Mouse (Mus musculus) kidney, embryonic 15.5 days (tissue): ENCODE measurements around the gene Dmp1. TPM values are rescaled to one million over a fixed set of nuclear protein-coding genes. Genes with fewer than 3 reads are reported as not detected.
A peak's percentile ranks its signal among the peaks of the same experiment; 100 is the strongest.

Experiments used
- ATAC-seq: fragments of 200-750 bp; cut with Nextera tagmentation; replicated peaks from 2 replicates; pipeline ENCODE4 v1.8.0; 2017; ENCODE audit warnings: moderate TSS enrichment; ENCODE audit not compliant: low FRiP score
- H3K27ac ChIP-seq: fragments of 300-500 bp; sonication (generic); 2 replicates; pipeline ENCODE4 v1.5.1; 2015; ENCODE audit warnings: mild to moderate bottlenecking, inconsistent platforms
- H3K27me3 ChIP-seq: fragments of 300-500 bp; sonication (generic); 2 replicates; pipeline ENCODE4 v1.6.1; 2015; ENCODE audit warnings: inconsistent platforms
- H3K36me3 ChIP-seq: fragments of 300-500 bp; sonication (generic); 2 replicates; pipeline ENCODE4 v1.6.1; 2015; ENCODE audit warnings: inconsistent platforms
- H3K4me1 ChIP-seq: fragments of 300-500 bp; sonication (generic); 2 replicates; pipeline ENCODE4 v1.6.1; 2015; ENCODE audit warnings: inconsistent platforms
- H3K4me2 ChIP-seq: fragments of 300-500 bp; sonication (generic); 2 replicates; pipeline ENCODE4 v1.6.1; 2015; ENCODE audit warnings: moderate library complexity, mild to moderate bottlenecking, inconsistent platforms
- H3K4me3 ChIP-seq: fragments of 300-500 bp; sonication (generic); replicated peaks from 2 replicates; pipeline ENCODE4 v1.5.1; 2015; ENCODE audit warnings: mild to moderate bottlenecking, inconsistent platforms
- H3K9ac ChIP-seq: fragments of 300-500 bp; sonication (generic); 2 replicates; pipeline ENCODE4 v1.6.1; 2015; ENCODE audit warnings: mild to moderate bottlenecking, inconsistent platforms
- H3K9me3 ChIP-seq: fragments of 300-500 bp; sonication (generic); replicated peaks from 2 replicates; pipeline ENCODE4 v1.6.1; 2016; ENCODE audit warnings: inconsistent platforms
- WGBS: fragments of 180-500 bp; shearing (Covaris S2); methylation state at CpG from one replicate; pipeline ENCODE4 v1.1.7; 2015; ENCODE audit warnings: mixed read lengths; 5-methylcytosine and 5-hydroxymethylcytosine counted together
- polyA plus RNA-seq: library from polyadenylated mRNA; unstranded; fragments of >200 nt; fragmentation: Nextera tagmentation; extraction: Ambion mirVana; gene quantifications from 2 replicates; pipeline ENCODE4 v1.2.1, GENCODE M21; 2015

Gene Dmp1
- polyA plus RNA-seq, result 0.06 and 15.6 TPM in 2 replicates

DNA sequence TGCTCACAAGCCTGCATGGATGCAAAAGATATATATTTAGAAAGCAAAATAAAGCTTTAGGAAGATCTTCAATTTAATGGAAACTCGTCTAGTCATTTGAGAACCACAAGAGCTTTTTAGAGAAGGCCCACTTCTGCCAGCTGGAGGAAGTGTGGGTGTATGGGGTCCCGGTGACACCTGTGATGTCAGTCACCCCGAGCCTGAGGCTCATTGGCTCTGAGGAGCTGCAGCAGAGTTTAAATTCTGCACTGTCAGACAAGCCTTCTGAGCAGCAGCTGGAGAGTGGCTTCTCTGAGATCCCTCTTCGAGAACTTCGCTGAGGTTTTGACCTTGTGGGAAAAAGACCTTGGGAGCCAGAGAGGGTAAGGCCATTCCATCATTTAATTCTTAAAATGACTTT lies at the start of gene Dmp1:
Gene Dmp1 (plus strand): TSS at position 263 of the 400 bp plus-strand sequence.
- Histone ChIP-seq H3K27ac (no peak within 1 kb of the TSS), H3K27me3 (no peaks in the 10 kb centered on the region), H3K4me1 (no peaks in the 10 kb centered on the region), H3K9ac (no peak within 1 kb of the TSS), H3K4me2 (no peak within 1 kb of the TSS), H3K9me3 (no peaks in the 10 kb centered on the region), H3K4me3 (no peak within 1 kb of the TSS), H3K36me3 (no peaks in the 10 kb centered on the region)
- no peak for ATAC-seq
- WGBS, result 63% methylated on average over 5 of the region's 5 CpGs

GRCm38 (mm10) chr5:104157701-104158100 lies 44.7 kb upstream of the Dmp1 start:
- 86% methylated on average over 7 of the region's 7 CpGs for WGBS
- Histone ChIP-seq H3K4me3 (no peak overlapping the region), H3K4me1 (no peaks in the 10 kb centered on the region), H3K4me2 (no peak overlapping the region), H3K9ac (no peak overlapping the region), H3K27ac (no peak overlapping the region), H3K27me3 (no peaks in the 10 kb centered on the region), H3K36me3 (no peaks in the 10 kb centered on the region), H3K9me3 (no peaks in the 10 kb centered on the region)
- no peak for ATAC-seq

DNA sequence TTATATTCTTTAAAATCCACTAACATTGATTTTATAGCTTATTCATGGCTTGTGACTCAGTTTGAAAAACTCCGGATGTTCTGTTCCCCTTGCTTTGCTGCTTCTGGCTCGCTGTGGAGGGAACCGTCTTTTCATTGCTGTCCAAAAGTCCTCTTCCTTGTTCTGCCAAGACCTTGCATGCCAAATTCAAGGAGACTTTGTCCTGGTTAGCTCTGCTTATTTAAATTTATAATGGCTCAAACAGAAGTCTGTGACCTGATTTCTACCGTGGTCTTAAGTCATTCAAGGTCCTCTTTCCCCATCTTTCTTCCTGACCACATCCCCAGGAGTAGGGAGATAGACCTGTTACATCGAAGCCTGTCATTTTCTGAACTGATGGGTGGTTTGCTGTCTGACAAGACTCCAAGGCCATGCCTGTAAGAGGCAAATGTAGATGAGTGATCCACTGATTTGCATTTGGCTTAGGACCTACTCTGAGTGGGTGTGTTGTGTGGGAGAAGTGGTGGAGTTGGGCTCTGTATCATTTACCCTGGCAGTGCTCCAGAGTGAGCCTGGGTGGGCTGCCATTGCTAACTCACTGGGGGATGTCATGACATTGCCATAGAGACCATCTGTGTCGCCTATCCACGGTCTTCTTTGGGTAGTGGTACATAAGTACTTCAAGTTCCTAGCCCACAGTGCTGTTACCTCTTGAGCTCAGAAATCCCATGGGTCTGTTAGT lies 43.9 kb upstream of the Dmp1 start:
- no peaks in the 10 kb centered on the region for H3K4me1 ChIP-seq
- WGBS, result 78% methylated on average over 7 of the region's 7 CpGs
- no peaks in the 10 kb centered on the region for H3K36me3 ChIP-seq
- no peak overlapping the region for H3K4me2 ChIP-seq
- H3K9me3 ChIP-seq, result no peaks in the 10 kb centered on the region
- peak; percentile 52; the same call in 1 of the 2 replicates for ATAC-seq
- no peak overlapping the region for H3K27ac ChIP-seq
- H3K27me3 ChIP-seq, result no peaks in the 10 kb centered on the region
- no peak overlapping the region for H3K4me3 ChIP-seq
- no peak overlapping the region for H3K9ac ChIP-seq

GRCm38 (mm10) chr5:104160581-104160980 lies 41.8 kb upstream of the Dmp1 start:
- no peak overlapping the region for H3K4me3 ChIP-seq
- no peak overlapping the region for H3K4me2 ChIP-seq
- no peaks in the 10 kb centered on the region for H3K9me3 ChIP-seq
- no peak for ATAC-seq
- no peaks in the 10 kb centered on the region for H3K36me3 ChIP-seq
- no peaks in the 10 kb centered on the region for H3K4me1 ChIP-seq
- no peak overlapping the region for H3K27ac ChIP-seq
- no peaks in the 10 kb centered on the region for H3K27me3 ChIP-seq
- 69% methylated on average over 3 of the region's 3 CpGs for WGBS
- H3K9ac ChIP-seq, result no peak overlapping the region

GRCm38 (mm10) chr5:104161390-104161789 lies 41.0 kb upstream of the Dmp1 start:
- 59% methylated on average over 1 of the region's 1 CpGs for WGBS
- Histone ChIP-seq H3K4me1 (no peaks in the 10 kb centered on the region), H3K27me3 (no peaks in the 10 kb centered on the region), H3K9ac (no peak overlapping the region), H3K4me2 (no peak overlapping the region), H3K4me3 (no peak overlapping the region), H3K36me3 (no peaks in the 10 kb centered on the region), H3K9me3 (no peaks in the 10 kb centered on the region), H3K27ac (no peak overlapping the region)
- ATAC-seq, result peak; percentile 66; the same call in 1 of the 2 replicates

DNA sequence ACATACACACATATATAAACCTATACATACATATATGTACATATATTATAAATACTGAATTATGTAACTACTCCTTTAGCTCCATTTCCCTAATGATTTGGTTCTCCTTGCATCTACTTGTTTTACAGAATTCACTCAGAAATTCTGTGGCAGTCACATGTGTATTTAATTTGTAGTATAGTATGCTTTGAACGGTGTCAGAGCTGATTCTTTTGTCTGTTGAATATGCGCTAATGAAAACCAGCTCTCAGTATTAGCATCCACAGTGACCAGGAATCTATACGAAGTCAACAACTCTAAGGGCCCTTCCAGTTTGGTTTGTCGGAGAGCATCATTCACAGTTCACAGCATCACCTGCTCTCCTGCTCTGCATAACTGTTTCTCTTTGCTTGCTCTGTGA lies 38.9 kb upstream of the Dmp1 start:
- Histone ChIP-seq H3K4me2 (no peak overlapping the region), H3K9ac (no peak overlapping the region), H3K4me3 (no peak overlapping the region), H3K27me3 (no peaks in the 10 kb centered on the region), H3K27ac (no peak overlapping the region), H3K36me3 (no peaks in the 10 kb centered on the region), H3K9me3 (no peaks in the 10 kb centered on the region), H3K4me1 (no peaks in the 10 kb centered on the region)
- 92% methylated on average over 4 of the region's 4 CpGs for WGBS
- no peak for ATAC-seq

DNA sequence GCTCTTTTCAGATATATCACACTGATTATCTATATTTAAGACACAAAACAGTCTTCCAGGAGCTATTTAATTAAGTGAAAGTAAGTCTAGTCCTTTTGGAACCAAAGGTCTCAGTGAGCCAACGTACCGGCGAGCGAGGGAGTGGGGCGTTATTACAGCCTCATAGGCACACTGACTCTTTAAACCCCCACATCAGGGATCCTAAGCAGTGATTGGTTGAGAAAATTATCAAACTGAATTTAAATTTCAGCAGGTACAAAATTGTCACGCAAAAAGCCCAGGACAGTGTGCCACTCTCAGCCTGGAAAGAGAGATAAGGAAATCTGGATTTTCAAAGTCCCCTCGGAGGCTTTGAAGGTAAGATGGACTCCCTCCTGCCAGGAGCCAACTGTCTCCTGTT lies 32.0 kb upstream of the Dmp1 start, which contains the start of gene Dspp:
Gene Dspp (plus strand): TSS at position 301 of the 400 bp plus-strand sequence.
- H3K4me2 ChIP-seq, result no peak within 1 kb of the TSS
- WGBS, result 80% methylated on average over 7 of the region's 7 CpGs

GRCm38 (mm10) chr5:104173094-104173493 lies 29.3 kb upstream of the Dmp1 start:
- WGBS, result 86% methylated on average over 6 of the region's 6 CpGs

More for the DNA sequence above, 32.0 kb upstream of the Dmp1 start, which contains the start of gene Dspp:
- no peaks in the 10 kb centered on the region for H3K36me3 ChIP-seq
- H3K27me3 ChIP-seq, result no peaks in the 10 kb centered on the region
- no peaks in the 10 kb centered on the region for H3K9me3 ChIP-seq
- H3K27ac ChIP-seq, result no peak within 1 kb of the TSS
- no peaks in the 10 kb centered on the region for H3K4me1 ChIP-seq
- no peak within 1 kb of the TSS for H3K9ac ChIP-seq
- ATAC-seq, result no peak
- H3K4me3 ChIP-seq, result no peak within 1 kb of the TSS

GRCm38 (mm10) chr5:104183743-104184142 lies 18.7 kb upstream of the Dmp1 start:
- WGBS, result 79% methylated on average over 1 of the region's 1 CpGs
- Histone ChIP-seq H3K4me2 (no peak overlapping the region), H3K4me1 (no peaks in the 10 kb centered on the region), H3K9me3 (0 out of 2 replicates have a peak, but pooled peaks cover 7% of the 10 kb centered on the region), H3K27me3 (no peaks in the 10 kb centered on the region), H3K36me3 (no peaks in the 10 kb centered on the region), H3K27ac (no peak overlapping the region), H3K9ac (no peak overlapping the region), H3K4me3 (no peak overlapping the region)
- no peak for ATAC-seq

More at GRCm38 (mm10) chr5:104173094-104173493, 29.3 kb upstream of the Dmp1 start:
- H3K4me1 ChIP-seq, result no peaks in the 10 kb centered on the region
- no peak for ATAC-seq
- no peak overlapping the region for H3K9ac ChIP-seq
- no peaks in the 10 kb centered on the region for H3K36me3 ChIP-seq
- no peaks in the 10 kb centered on the region for H3K9me3 ChIP-seq
- H3K27ac ChIP-seq, result no peak overlapping the region
- no peak overlapping the region for H3K4me2 ChIP-seq
- no peak overlapping the region for H3K4me3 ChIP-seq
- no peaks in the 10 kb centered on the region for H3K27me3 ChIP-seq

DNA sequence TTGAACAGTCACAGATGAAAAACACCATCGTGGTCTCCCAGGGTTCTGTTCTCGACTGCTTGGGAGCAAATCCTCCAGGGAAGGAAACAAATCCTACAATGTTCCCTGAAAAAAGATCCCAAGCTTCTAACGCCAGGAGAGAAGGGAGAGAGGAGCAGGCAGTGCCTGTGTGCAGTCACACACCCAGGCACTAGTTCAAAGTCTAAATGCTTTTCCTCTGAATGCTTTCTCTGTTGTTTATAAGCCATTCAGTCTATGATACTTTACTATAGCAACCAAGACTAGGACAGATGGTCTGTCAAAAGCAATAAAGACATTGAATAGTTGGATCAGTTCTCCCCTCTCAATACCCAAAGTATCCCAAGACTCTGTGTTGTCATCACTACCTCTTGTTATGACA lies 15.1 kb upstream of the Dmp1 start:
- Histone ChIP-seq H3K27me3 (no peaks in the 10 kb centered on the region), H3K4me3 (no peak overlapping the region), H3K4me1 (no peaks in the 10 kb centered on the region), H3K27ac (no peak overlapping the region), H3K9ac (no peak overlapping the region), H3K36me3 (no peaks in the 10 kb centered on the region), H3K4me2 (no peak overlapping the region), H3K9me3 (no peaks in the 10 kb centered on the region)
- no peak for ATAC-seq
- 79% methylated on average over 3 of the region's 3 CpGs for WGBS

- Histone ChIP-seq H3K9me3 (no peaks in the 10 kb centered on the region), H3K27me3 (no peaks in the 10 kb centered on the region), H3K4me3 (no peak overlapping the region), H3K4me1 (no peaks in the 10 kb centered on the region), H3K27ac (no peak overlapping the region), H3K4me2 (no peak overlapping the region), H3K9ac (no peak overlapping the region), H3K36me3 (no peaks in the 10 kb centered on the region)
- 96% methylated on average over 1 of the region's 1 CpGs for WGBS
- ATAC-seq, result no peak
These were observed 7.3 kb upstream of the Dmp1 start for GRCm38 (mm10) chr5:104195086-104195485.

GRCm38 (mm10) chr5:104201153-104201950 lies 1.1 kb upstream of the Dmp1 start:
- H3K4me1 ChIP-seq, result no peaks in the 10 kb centered on the region
- no peaks in the 10 kb centered on the region for H3K9me3 ChIP-seq
- H3K36me3 ChIP-seq, result no peaks in the 10 kb centered on the region
- 89% methylated on average over 12 of the region's 12 CpGs for WGBS
- H3K9ac ChIP-seq, result no peak overlapping the region
- H3K27me3 ChIP-seq, result no peaks in the 10 kb centered on the region
- H3K27ac ChIP-seq, result no peak overlapping the region
- no peak overlapping the region for H3K4me3 ChIP-seq
- no peak overlapping the region for H3K4me2 ChIP-seq
- ATAC-seq, result no peak
